Mouse (Mus musculus) neural tube, embryonic 14.5 days (tissue): ENCODE measurements around the gene Manba. TPM values are rescaled to one million over a fixed set of nuclear protein-coding genes. Genes with fewer than 3 reads are reported as not detected.

Source experiments
- ATAC-seq: fragments of 200-750 bp; cut with Nextera tagmentation; 2 replicates; pipeline ENCODE4 v1.8.0; 2017; ENCODE audit warnings: low read depth, mild to moderate bottlenecking, moderate TSS enrichment, moderate library complexity
- H3K27ac ChIP-seq: fragments of 300-500 bp; sonication (generic); 2 replicates; pipeline ENCODE4 v1.5.1; 2014; ENCODE audit warnings: low read depth, mild to moderate bottlenecking, control low read depth, low read length, moderate library complexity, mixed read lengths
- H3K27me3 ChIP-seq: fragments of 300-500 bp; sonication (generic); 2 replicates; pipeline ENCODE4 v1.6.1; 2014; ENCODE audit warnings: low read length; ENCODE audit not compliant: control insufficient read depth, insufficient read depth
- H3K36me3 ChIP-seq: fragments of 300-500 bp; sonication (generic); 2 replicates; pipeline ENCODE4 v1.6.1; 2014; ENCODE audit warnings: low read length, mixed read lengths; ENCODE audit not compliant: control insufficient read depth, insufficient read depth
- H3K4me1 ChIP-seq: fragments of 300-500 bp; sonication (generic); 2 replicates; pipeline ENCODE4 v1.6.1; 2014; ENCODE audit warnings: low read length; ENCODE audit not compliant: control insufficient read depth, insufficient read depth
- H3K4me2 ChIP-seq: fragments of 300-500 bp; sonication (generic); 2 replicates; pipeline ENCODE4 v1.6.1; 2014; ENCODE audit warnings: mild to moderate bottlenecking, low read depth, low read length, control low read depth
- H3K4me3 ChIP-seq: fragments of 300-500 bp; sonication (generic); 2 replicates; pipeline ENCODE4 v1.5.1; 2014; ENCODE audit warnings: low read depth, low read length, control low read depth, mixed read lengths
- H3K9ac ChIP-seq: fragments of 300-500 bp; sonication (generic); replicated peaks from 2 replicates; pipeline ENCODE4 v1.6.1; 2014; ENCODE audit warnings: low read depth, mild to moderate bottlenecking, control low read depth, low read length, mixed read lengths
- H3K9me3 ChIP-seq: fragments of 300-500 bp; sonication (generic); 2 replicates; pipeline ENCODE4 v1.6.1; 2016; ENCODE audit warnings: low read length; ENCODE audit not compliant: control insufficient read depth
- WGBS: fragments of 180-500 bp; shearing (Covaris S2); extraction: QIAGEN DNeasy Blood & Tissue Kit; methylation state at CpG from one replicate; pipeline ENCODE4 v1.1.7; 2014; 5-methylcytosine and 5-hydroxymethylcytosine counted together
- polyA plus RNA-seq: library from polyadenylated mRNA; unstranded; fragments of >200 nt; fragmentation: Nextera tagmentation; extraction: Ambion mirVana; gene quantifications from 2 replicates; pipeline ENCODE4 v1.2.1, GENCODE M21; 2014

Manba gene
- polyA plus RNA-seq, 1 experiment from 2014 or later: 6.5 TPM

- Histone ChIP-seq H3K9ac (no peak overlapping the region), H3K4me3 (no peak overlapping the region), H3K9me3 (no peaks in the 10 kb centered on the region), H3K27ac (no peak overlapping the region), H3K4me1 (no peaks in the 10 kb centered on the region), H3K27me3 (no peaks in the 10 kb centered on the region), H3K36me3 (no peaks in the 10 kb centered on the region), H3K4me2 (no peak overlapping the region)
- no peak for ATAC-seq
- WGBS: 85% methylated on average over 3 of the region's 3 CpGs
These were observed 89.7 kb downstream of the Manba start for GRCm38 (mm10) chr3:135575126-135575525.

GRCm38 (mm10) chr3:135578588-135579140, 93.3 kb downstream of the Manba start:
- no peaks in the 10 kb centered on the region for H3K27me3 ChIP-seq
- no peak overlapping the region for H3K9ac ChIP-seq
- no peak overlapping the region for H3K4me3 ChIP-seq
- WGBS: 64% methylated on average over 5 of the region's 5 CpGs
- ATAC-seq: no peak
- H3K4me1 ChIP-seq: no peaks in the 10 kb centered on the region
- no peaks in the 10 kb centered on the region for H3K36me3 ChIP-seq
- no peak overlapping the region for H3K4me2 ChIP-seq
- no peak overlapping the region for H3K27ac ChIP-seq
- H3K9me3 ChIP-seq: no peaks in the 10 kb centered on the region

GRCm38 (mm10) chr3:135579179-135579578, 93.8 kb downstream of the Manba start:
- H3K9ac ChIP-seq: no peak overlapping the region
- WGBS: 75% methylated on average over 4 of the region's 4 CpGs

GRCm38 (mm10) chr3:135580439-135581275, 95.2 kb downstream of the Manba start:
- no peaks in the 10 kb centered on the region for H3K4me1 ChIP-seq
- no peak overlapping the region for H3K4me2 ChIP-seq
- no peak overlapping the region for H3K4me3 ChIP-seq
- WGBS: 80% methylated on average over 21 of the region's 21 CpGs
- H3K27me3 ChIP-seq: no peaks in the 10 kb centered on the region
- no peak overlapping the region for H3K9ac ChIP-seq
- ATAC-seq: no peak
- H3K36me3 ChIP-seq: peaks cover 2% of the 10 kb centered on the region; the same call in 1 of the 2 replicates
- H3K9me3 ChIP-seq: no peaks in the 10 kb centered on the region
- no peak overlapping the region for H3K27ac ChIP-seq

More at GRCm38 (mm10) chr3:135579179-135579578, 93.8 kb downstream of the Manba start:
- Histone ChIP-seq H3K27ac (no peak overlapping the region), H3K4me1 (no peaks in the 10 kb centered on the region), H3K36me3 (no peaks in the 10 kb centered on the region), H3K4me2 (no peak overlapping the region), H3K27me3 (no peaks in the 10 kb centered on the region), H3K9me3 (no peaks in the 10 kb centered on the region), H3K4me3 (no peak overlapping the region)
- no peak for ATAC-seq

- H3K4me3 ChIP-seq: no peak overlapping the region
- H3K36me3 ChIP-seq: peaks cover 2% of the 10 kb centered on the region; the same call in 1 of the 2 replicates
- peak; percentile 75; the same call in 1 of the 2 replicates for ATAC-seq
- no peaks in the 10 kb centered on the region for H3K27me3 ChIP-seq
- H3K9me3 ChIP-seq: no peaks in the 10 kb centered on the region
- H3K4me2 ChIP-seq: no peak overlapping the region
- H3K4me1 ChIP-seq: no peaks in the 10 kb centered on the region
- 15% methylated on average over 10 of the region's 10 CpGs for WGBS
- no peak overlapping the region for H3K27ac ChIP-seq
- no peak overlapping the region for H3K9ac ChIP-seq
These were observed 96.3 kb downstream of the Manba start for GRCm38 (mm10) chr3:135581606-135582117.

- Histone ChIP-seq H3K9me3 (no peaks in the 10 kb centered on the region), H3K27ac (no peak overlapping the region), H3K27me3 (no peaks in the 10 kb centered on the region), H3K9ac (no peak overlapping the region), H3K36me3 (peaks cover 2% of the 10 kb centered on the region; the same call in 1 of the 2 replicates), H3K4me1 (no peaks in the 10 kb centered on the region), H3K4me3 (no peak overlapping the region), H3K4me2 (no peak overlapping the region)
- 92% methylated on average over 7 of the region's 7 CpGs for WGBS
- no peak for ATAC-seq
These were observed 96.8 kb downstream of the Manba start for GRCm38 (mm10) chr3:135582246-135582645.

- Histone ChIP-seq H3K4me2 (no peak overlapping the region), H3K9me3 (no peaks in the 10 kb centered on the region), H3K27ac (no peak overlapping the region), H3K4me1 (no peaks in the 10 kb centered on the region), H3K4me3 (no peak overlapping the region), H3K27me3 (no peaks in the 10 kb centered on the region), H3K36me3 (peaks cover 19% of the 10 kb centered on the region), H3K9ac (no peak overlapping the region)
- 63% methylated on average over 6 of the region's 6 CpGs for WGBS
- ATAC-seq: no peak
These were observed 100.1 kb downstream of the Manba start for GRCm38 (mm10) chr3:135585482-135585881.

GRCm38 (mm10) chr3:135586060-135586459, 100.6 kb downstream of the Manba start:
- H3K36me3 ChIP-seq: peaks cover 21% of the 10 kb centered on the region
- no peak overlapping the region for H3K4me2 ChIP-seq
- 86% methylated on average over 2 of the region's 2 CpGs for WGBS

GRCm38 (mm10) chr3:135586471-135586880, 101.1 kb downstream of the Manba start:
- no peak for ATAC-seq
- Histone ChIP-seq H3K4me3 (no peak overlapping the region), H3K9ac (no peak overlapping the region), H3K27ac (no peak overlapping the region), H3K4me1 (no peaks in the 10 kb centered on the region), H3K9me3 (no peaks in the 10 kb centered on the region), H3K27me3 (no peaks in the 10 kb centered on the region), H3K4me2 (no peak overlapping the region), H3K36me3 (peaks cover 21% of the 10 kb centered on the region)
- 91% methylated on average over 4 of the region's 4 CpGs for WGBS

More at GRCm38 (mm10) chr3:135586060-135586459, 100.6 kb downstream of the Manba start:
- H3K9ac ChIP-seq: no peak overlapping the region
- no peak overlapping the region for H3K4me3 ChIP-seq
- no peaks in the 10 kb centered on the region for H3K4me1 ChIP-seq
- H3K27ac ChIP-seq: no peak overlapping the region
- H3K27me3 ChIP-seq: no peaks in the 10 kb centered on the region
- H3K9me3 ChIP-seq: no peaks in the 10 kb centered on the region
- ATAC-seq: no peak
